ENCODE assay signal across 19 mouse cellular contexts in the genomic region with DNA sequence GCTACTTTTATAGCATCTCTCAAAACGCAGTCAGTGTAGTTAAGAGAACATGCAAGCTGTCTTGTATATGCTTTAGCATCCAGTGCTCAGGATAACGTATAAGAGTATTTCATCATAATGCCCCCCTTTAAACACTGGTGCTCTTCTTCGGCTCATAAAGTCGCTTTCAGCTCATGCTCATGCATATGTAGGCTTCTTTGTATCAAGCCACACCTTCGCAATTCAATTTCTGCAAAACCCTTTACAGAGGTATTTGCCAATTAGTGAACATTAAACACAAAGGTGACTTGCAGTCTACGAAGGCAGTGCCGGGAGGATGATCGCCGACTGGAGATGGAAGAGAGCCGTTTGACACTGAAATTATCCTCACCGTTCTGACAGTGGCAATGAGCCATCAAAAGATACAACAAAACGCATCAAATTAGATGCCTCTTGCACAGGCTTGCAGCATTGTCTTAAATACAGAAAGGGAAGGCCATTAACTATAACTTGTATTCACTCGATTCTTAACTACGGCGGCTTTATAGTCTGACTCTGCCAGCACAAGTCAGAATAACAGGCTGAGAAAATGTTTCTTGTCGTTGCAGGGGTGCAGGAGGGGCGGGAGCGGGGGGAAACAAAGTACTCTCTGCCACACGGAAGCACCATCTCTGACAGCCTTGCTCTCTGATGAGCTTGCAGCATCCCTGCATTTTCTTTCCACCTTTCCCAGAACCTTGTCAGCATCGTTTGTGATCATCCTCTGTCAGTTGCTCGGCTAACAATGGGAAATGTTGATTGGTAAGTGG.
DNase-seq lines count a peak whose midpoint lies in the region; ATAC-seq lines count a peak whose summit lies in the region.
"Had no signal": no experiment of that assay in that cellular context is flagged by ENCODE, and none has a peak within 500 bp of the region (broad histone marks: within the 10 kb centered on the region; RNA-seq: fewer than 3 reads in every experiment).

No protein-coding gene starts in this region.

- H3K27ac ChIP-seq in midbrain, embryonic 15.5 days, result peak overlapping the region; percentile 56
- no peak overlapping the region for H3K27ac ChIP-seq in midbrain, embryonic 11.5 days (ENCODE audit: low read depth, low read length)
- H3K27ac ChIP-seq in midbrain, embryonic 16.5 days (ENCODE audit: low read length), result peak overlapping the region; percentile 65
- H3K27ac ChIP-seq: limb, embryonic 10.5 days had no signal

- intact Hi-C loops in left cerebral cortex, postnatal 10 days (cut with DNase I), result no loop called here

- no peaks in the 10 kb centered on the region for H3K27me3 ChIP-seq in midbrain, embryonic 15.5 days (replicated peaks)
- no peaks in the 10 kb centered on the region for H3K27me3 ChIP-seq in midbrain, embryonic 11.5 days (ENCODE audit: control insufficient read depth, insufficient read depth, low read length)
- no peaks in the 10 kb centered on the region for H3K27me3 ChIP-seq in midbrain, embryonic 16.5 days (ENCODE audit: control insufficient read depth, insufficient read depth, low read depth, low read length)

- H3K4me1 ChIP-seq in midbrain, embryonic 15.5 days, result peaks cover 18% of the 10 kb centered on the region; the same call in 1 of the 2 replicates
- no peaks in the 10 kb centered on the region for H3K4me1 ChIP-seq in midbrain, embryonic 11.5 days (ENCODE audit: control insufficient read depth, insufficient read depth, low read length)
- peaks cover 25% of the 10 kb centered on the region for H3K4me1 ChIP-seq in midbrain, embryonic 16.5 days (ENCODE audit: control insufficient read depth, insufficient read depth, low read length)

- H3K4me3 ChIP-seq in midbrain, embryonic 15.5 days, result no peak overlapping the region
- no peak overlapping the region for H3K4me3 ChIP-seq in midbrain, embryonic 11.5 days (ENCODE audit: low read depth, low read length)
- no peak overlapping the region for H3K4me3 ChIP-seq in midbrain, embryonic 16.5 days (ENCODE audit: low read depth, low read length)
- H3K4me3 ChIP-seq: erythroblast, embryonic 14.5 days; limb, embryonic 10.5 days had no signal

- H3K9me3 ChIP-seq in midbrain, embryonic 15.5 days, result no peaks in the 10 kb centered on the region
- no peaks in the 10 kb centered on the region for H3K9me3 ChIP-seq in midbrain, embryonic 11.5 days (ENCODE audit: control insufficient read depth, low read length)
- H3K9me3 ChIP-seq in midbrain, embryonic 16.5 days (replicated peaks; ENCODE audit: control insufficient read depth, low read length, poor library complexity, severe bottlenecking), result no peaks in the 10 kb centered on the region
- H3K9me3 ChIP-seq: G1E; limb, embryonic 10.5 days had no signal

- no peak for DNase-seq in frontal cortex, adult 2 months (ENCODE audit: extremely low spot score in 1 of 2, low spot score in 1 of 2)
- DNase-seq in midbrain, embryonic 11.5 days (ENCODE audit: low spot score, missing footprints), result no peak
- no peak for DNase-seq in adrenal gland, adult (ENCODE audit: inconsistent age in 2 of 2, low spot score in 1 of 2)
- DNase-seq in left cerebral cortex, postnatal 10 days (ENCODE audit: extremely low spot score in 1 of 2, low spot score in 2 of 2), result no peak
- DNase-seq in left cerebral cortex, adult 9 months (ENCODE audit: low spot score in 2 of 2), result no peak
- DNase-seq: cerebellum, adult 9-11 months; kidney, adult 8-10 months; kidney, postnatal 25 days; liver, postnatal 0 days; lung, postnatal 10 days; right cerebral cortex, postnatal 4 days; thymus, adult 2 months had no signal

- no peaks in the 10 kb centered on the region for H3K36me3 ChIP-seq in midbrain, embryonic 15.5 days (replicated peaks)
- no peaks in the 10 kb centered on the region for H3K36me3 ChIP-seq in midbrain, embryonic 11.5 days (ENCODE audit: control insufficient read depth, insufficient read depth, low read length)
- no peaks in the 10 kb centered on the region for H3K36me3 ChIP-seq in midbrain, embryonic 16.5 days (ENCODE audit: control insufficient read depth, insufficient read depth, low read length)
- H3K36me3 ChIP-seq: limb, embryonic 10.5 days had no signal

- H3K4me2 ChIP-seq in midbrain, embryonic 15.5 days, result 0 out of 2 replicates have a peak overlapping the region, but pooled peaks have one; percentile 11
- H3K4me2 ChIP-seq in midbrain, embryonic 11.5 days, result no peak overlapping the region
- H3K4me2 ChIP-seq in midbrain, embryonic 16.5 days (ENCODE audit: low read length), result peak overlapping the region; percentile 24; the same call in 1 of the 2 replicates
- H3K4me2 ChIP-seq: heart, embryonic 11.5 days had no signal

- 0 out of 2 replicates have a peak, but pooled peaks have one; percentile 11 for ATAC-seq in frontal cortex, adult (ENCODE audit: low TSS enrichment)
- ATAC-seq in midbrain, embryonic 15.5 days (replicated peaks), result peak; percentile 48; the same call in 1 of the 2 replicates
- ATAC-seq in midbrain, embryonic 11.5 days (ENCODE audit: low FRiP score), result no peak
- ATAC-seq in midbrain, embryonic 16.5 days, result peak; percentile 42; the same call in 1 of the 2 replicates
- ATAC-seq: liver, postnatal 0 days had no signal

- WGBS in midbrain, embryonic 15.5 days, result 52% methylated on average over 21 of the region's 21 CpGs
- WGBS in midbrain, embryonic 11.5 days, result 82% methylated on average over 21 of the region's 21 CpGs
- 48% methylated on average over 21 of the region's 21 CpGs for WGBS in midbrain, embryonic 16.5 days

- no peak overlapping the region for H3K9ac ChIP-seq in midbrain, embryonic 15.5 days
- no peak overlapping the region for H3K9ac ChIP-seq in midbrain, embryonic 11.5 days (ENCODE audit: low read length)
- H3K9ac ChIP-seq in midbrain, embryonic 16.5 days (ENCODE audit: low read depth, low read length), result peak overlapping the region; percentile 16; the same call in 1 of the 2 replicates
- H3K9ac ChIP-seq: liver, postnatal 0 days had no signal
